Mouse (Mus musculus) urinary bladder, postnatal 10 days (tissue): ENCODE measurements around the gene Nlrp10.

Experiments used
- DNase-seq: peaks from one replicate; pipeline ENCODE4 v3.0.0; 2022; ENCODE audit warnings: low spot score

The Nlrp10 gene

GRCm38 (mm10) chr7:108894320-108894719 lies 35.7 kb downstream of the Nlrp10 start, which contains the start of gene Olfr519:
Olfr519 (minus strand) TSS chr7:108894420.
- no peak for DNase-seq

GRCm38 (mm10) chr7:108884906-108885305 lies 45.1 kb downstream of the Nlrp10 start, which contains the start of gene Olfr518:
Olfr518 (minus strand) TSS chr7:108885006.
- no peak for DNase-seq

GRCm38 (mm10) chr7:108872279-108872678 lies 57.7 kb downstream of the Nlrp10 start, which contains the start of gene Olfr517:
Olfr517 (minus strand) TSS chr7:108872379.
- DNase-seq = no peak
